Mouse (Mus musculus) thymus, adult 2 months (tissue): ENCODE measurements around the gene Akt1.

Experiments used
- CTCF ChIP-seq: fragments of 200-500 bp; IDR thresholded peaks from 2 replicates; pipeline ENCODE4 v1.5.1; 2012; ENCODE audit warnings: mild to moderate bottlenecking, control low read depth, low read length, moderate library complexity, borderline replicate concordance; ENCODE audit not compliant: control insufficient read depth, poor library complexity, insufficient read depth; ENCODE audit errors: extremely low read depth
- POLR2A ChIP-seq: fragments of 200-500 bp; IDR thresholded peaks from 2 replicates; pipeline ENCODE4 v1.6.1; 2012; ENCODE audit warnings: mild to moderate bottlenecking, low read length, control low read depth, moderate library complexity; ENCODE audit not compliant: control insufficient read depth, poor library complexity, insufficient read depth; ENCODE audit errors: extremely low read depth

- no peak for TF ChIP-seq CTCF
- TF ChIP-seq POLR2A = no peak
Measured at GRCm38 (mm10) chr12:112670718-112671393, 3.8 kb downstream of the Akt1 start.
